35 mouse cellular contexts compared by ENCODE assay signal in genomic region chr6:148732920-148733319, GRCm38 (mm10).
"Had no signal": no experiment of that assay in that cellular context is flagged by ENCODE, and none has a peak within 500 bp of the region (broad histone marks: within the 10 kb centered on the region; RNA-seq: fewer than 3 reads in every experiment).

No protein-coding gene starts in this region.

- H3K27me3 ChIP-seq: heart, embryonic 12.5 days; heart, embryonic 13.5 days; heart, embryonic 15.5 days; hindbrain, embryonic 12.5 days; hindbrain, embryonic 13.5 days; hindbrain, embryonic 15.5 days; intestine, embryonic 15.5 days; kidney, embryonic 15.5 days had no signal

- H3K9ac ChIP-seq: heart, embryonic 12.5 days; heart, embryonic 13.5 days; heart, embryonic 15.5 days; hindbrain, embryonic 12.5 days; hindbrain, embryonic 13.5 days; hindbrain, embryonic 14.5 days; hindbrain, embryonic 15.5 days; intestine, embryonic 15.5 days; kidney, embryonic 15.5 days had no signal

- H3K4me1 ChIP-seq: heart, embryonic 10.5 days; heart, embryonic 15.5 days; hindbrain, embryonic 10.5 days; intestine, embryonic 15.5 days had no signal

- H3K9me3 ChIP-seq: heart, embryonic 10.5 days; heart, embryonic 13.5 days; heart, embryonic 15.5 days; hindbrain, embryonic 10.5 days; hindbrain, embryonic 12.5 days; hindbrain, embryonic 13.5 days; hindbrain, embryonic 15.5 days; intestine, embryonic 15.5 days; kidney, embryonic 15.5 days had no signal

- H3K36me3 ChIP-seq: heart, embryonic 10.5 days; heart, embryonic 12.5 days; heart, embryonic 13.5 days; heart, embryonic 15.5 days; hindbrain, embryonic 10.5 days; hindbrain, embryonic 12.5 days; hindbrain, embryonic 13.5 days; hindbrain, embryonic 15.5 days; intestine, embryonic 15.5 days; kidney, embryonic 15.5 days had no signal

- ATAC-seq: hindbrain, embryonic 16.5 days; hindbrain, postnatal 0 days; inflammation-experienced regulatory T-cells, adult 6 months; intestine, embryonic 15.5 days; intestine, embryonic 16.5 days; intestine, postnatal 0 days had no signal

- H3K27ac ChIP-seq: heart, embryonic 10.5 days; heart, embryonic 13.5 days; heart, embryonic 15.5 days; hindbrain, embryonic 10.5 days; hindbrain, embryonic 12.5 days; hindbrain, embryonic 13.5 days; hindbrain, embryonic 14.5 days; hindbrain, embryonic 15.5 days; hindbrain, postnatal 0 days; intestine, embryonic 15.5 days; kidney, embryonic 15.5 days; kidney, postnatal 0 days; layer of hippocampus, adult 2 months had no signal

- H3K4me3 ChIP-seq: heart, embryonic 10.5 days; heart, embryonic 12.5 days; heart, embryonic 13.5 days; heart, embryonic 15.5 days; hindbrain, embryonic 10.5 days; hindbrain, embryonic 12.5 days; hindbrain, embryonic 13.5 days; hindbrain, embryonic 15.5 days; intestine, embryonic 15.5 days; kidney, embryonic 15.5 days; layer of hippocampus, adult 2 months had no signal

- DNase-seq: heart, postnatal 10 days; heart, postnatal 14 days; heart, postnatal 36 days; heart, postnatal 4 days; kidney, adult 11 months; kidney, adult 18-20 months; kidney, adult 2 months; kidney, adult 8-10 months; kidney, adult 9 months; kidney, postnatal 10 days; kidney, postnatal 14 days; kidney, postnatal 25 days; kidney, postnatal 36 days; kidney, postnatal 4 days; layer of hippocampus, adult 9-11 months; layer of hippocampus, postnatal 36 days had no signal

- H3K4me2 ChIP-seq: heart, embryonic 11.5 days; heart, embryonic 12.5 days; heart, embryonic 13.5 days; heart, embryonic 15.5 days; hindbrain, embryonic 12.5 days; hindbrain, embryonic 13.5 days; hindbrain, embryonic 14.5 days; hindbrain, embryonic 15.5 days; intestine, embryonic 15.5 days; kidney, embryonic 15.5 days had no signal
